Mouse (Mus musculus) lung, postnatal 36 days (tissue): ENCODE measurements around the gene Crybg2.

Source experiments
- DNase-seq: peaks from one replicate; pipeline ENCODE4 v3.0.0; 2022; ENCODE audit warnings: mixed read lengths

Gene Crybg2

GRCm38 (mm10) chr4:134060135-134060865 lies at the start of gene Crybg2:
TSS of gene Crybg2 (plus strand) at chr4:134060815.
- DNase-seq, result no peak

GRCm38 (mm10) chr4:134011450-134012414 lies 48.9 kb upstream of the Crybg2 start:
- no peak for DNase-seq

GRCm38 (mm10) chr4:134012858-134013528 lies 47.6 kb upstream of the Crybg2 start:
- DNase-seq, result no peak

- DNase-seq, result no peak
Measured at GRCm38 (mm10) chr4:134016208-134016607, 44.4 kb upstream of the Crybg2 start.

- no peak for DNase-seq
Measured at GRCm38 (mm10) chr4:134016767-134017166, 43.8 kb upstream of the Crybg2 start.

GRCm38 (mm10) chr4:134017201-134017865 lies 43.3 kb upstream of the Crybg2 start:
- DNase-seq, result no peak

- no peak for DNase-seq
Measured at GRCm38 (mm10) chr4:134018038-134018778, 42.4 kb upstream of the Crybg2 start.

GRCm38 (mm10) chr4:134018779-134019145 lies 41.9 kb upstream of the Crybg2 start, which contains the start of gene Lin28a:
TSS of gene Lin28a (minus strand) at chr4:134018841.
- no peak for DNase-seq

- DNase-seq, result no peak
Measured at GRCm38 (mm10) chr4:134019210-134019609, 41.4 kb upstream of the Crybg2 start.

- no peak for DNase-seq
Measured at GRCm38 (mm10) chr4:134019641-134020351, 40.8 kb upstream of the Crybg2 start.

GRCm38 (mm10) chr4:134020621-134021020 lies 40.0 kb upstream of the Crybg2 start:
- peak; percentile 83 for DNase-seq

- DNase-seq, result no peak
Measured at GRCm38 (mm10) chr4:134025802-134026201, 34.8 kb upstream of the Crybg2 start.

GRCm38 (mm10) chr4:134035953-134036352 lies 24.7 kb upstream of the Crybg2 start:
- peak; percentile 77 for DNase-seq

- peak; percentile 13 for DNase-seq
Measured at GRCm38 (mm10) chr4:134041317-134042123, 19.1 kb upstream of the Crybg2 start.

- DNase-seq, result no peak
Measured at GRCm38 (mm10) chr4:134043041-134043440, 17.6 kb upstream of the Crybg2 start.

GRCm38 (mm10) chr4:134047648-134048047 lies 13.0 kb upstream of the Crybg2 start:
- no peak for DNase-seq

- no peak for DNase-seq
Measured at GRCm38 (mm10) chr4:134051912-134052311, 8.7 kb upstream of the Crybg2 start.

- DNase-seq, result no peak
Measured at GRCm38 (mm10) chr4:134052560-134052959, 8.1 kb upstream of the Crybg2 start.

- DNase-seq, result no peak
Measured at GRCm38 (mm10) chr4:134053538-134053937, 7.1 kb upstream of the Crybg2 start, which contains the start of gene Zfp683. TSS of gene Zfp683 (plus strand) at chr4:134053838.

- no peak for DNase-seq
Measured at GRCm38 (mm10) chr4:134058166-134058715, 2.4 kb upstream of the Crybg2 start.
